Mouse (Mus musculus): ENCODE results near the gene Gm5624. TPM values are rescaled to one million over a fixed set of nuclear protein-coding genes. Genes with fewer than 3 reads are reported as not detected.
"Not testable (repeated sequence)": the region's sequence is repeated elsewhere in the genome, so short reads cannot be mapped to it uniquely, and the experiment has no call there.

The Gm5624 gene
- not detected for total RNA-seq (2021)
- long read RNA-seq, experiment 1: 0 reads
- long read RNA-seq, experiment 2: 0 reads

DNA sequence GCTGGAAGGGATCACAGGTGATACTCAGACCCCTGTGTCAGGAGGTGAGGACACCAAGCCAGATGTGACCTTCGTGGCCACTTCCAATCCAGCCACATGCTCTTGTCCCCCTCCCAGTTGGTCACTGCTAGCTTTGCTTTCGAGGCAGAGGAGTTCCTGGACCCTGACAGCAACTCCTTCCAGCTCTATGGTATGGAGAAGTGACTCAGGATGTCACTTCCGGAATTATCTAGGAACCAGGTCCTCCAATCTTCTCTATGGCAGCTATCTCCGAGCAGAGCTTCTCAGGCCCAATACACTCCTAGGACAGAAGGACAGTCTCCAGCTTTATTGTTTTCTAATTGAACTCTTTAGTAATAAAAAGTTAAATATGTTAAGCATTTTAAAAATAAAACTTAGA is at the start of gene Gm5624:
Gene Gm5624, minus strand, starts transcription at position 202 of the 400 bp plus-strand sequence.
- intact Hi-C loops (cut with DNase I); DNase-seq (ENCODE audit: low spot score in 2 of 2): not testable (repeated sequence)

DNA sequence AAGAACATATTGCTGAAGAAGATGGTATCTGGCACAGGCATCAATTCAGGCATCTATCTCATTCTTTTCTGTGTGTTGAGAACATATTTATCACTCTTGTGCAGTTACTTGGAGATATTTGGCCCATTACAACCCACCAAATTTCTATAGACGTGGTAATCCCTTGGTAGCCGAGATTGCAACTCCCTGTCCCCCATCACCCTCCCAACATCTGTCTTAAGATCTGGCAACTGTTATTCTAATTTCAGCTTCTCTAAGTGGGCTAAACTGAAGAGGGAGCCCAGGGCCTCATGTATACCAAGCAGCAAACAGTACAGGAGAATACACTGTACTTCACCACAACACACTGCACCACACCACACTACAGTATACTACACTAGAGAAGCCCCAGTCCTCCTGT is 36.0 kb downstream of the Gm5624 start:
- DNase-seq (ENCODE audit: low spot score in 2 of 2); intact Hi-C loops (cut with DNase I): not testable (repeated sequence)

DNA sequence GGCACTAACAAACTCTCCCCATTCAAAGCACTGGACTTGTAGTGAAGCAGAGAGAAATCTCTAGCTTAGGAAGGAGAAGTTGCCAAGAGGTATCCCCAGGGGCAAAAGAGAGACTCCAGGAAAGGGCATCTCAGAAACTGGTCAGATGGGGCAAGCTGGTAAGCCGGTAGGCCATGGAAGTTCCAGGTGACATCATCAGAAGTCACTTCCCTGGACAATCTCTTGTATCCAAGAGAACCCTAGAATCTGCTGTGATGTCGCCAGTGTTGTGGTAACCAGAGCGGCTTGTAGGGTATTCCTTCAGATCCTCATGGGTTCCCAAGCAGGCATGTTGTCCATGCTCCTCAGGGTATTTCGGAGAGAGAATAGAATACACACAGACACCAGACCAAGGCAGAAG is 44.9 kb downstream of the Gm5624 start, which contains the start of gene Gm8247:
Gene Gm8247, plus strand, starts transcription at position 301 of the 400 bp plus-strand sequence.
- intact Hi-C loops (cut with DNase I); DNase-seq (ENCODE audit: low spot score in 2 of 2): not testable (repeated sequence)

DNA sequence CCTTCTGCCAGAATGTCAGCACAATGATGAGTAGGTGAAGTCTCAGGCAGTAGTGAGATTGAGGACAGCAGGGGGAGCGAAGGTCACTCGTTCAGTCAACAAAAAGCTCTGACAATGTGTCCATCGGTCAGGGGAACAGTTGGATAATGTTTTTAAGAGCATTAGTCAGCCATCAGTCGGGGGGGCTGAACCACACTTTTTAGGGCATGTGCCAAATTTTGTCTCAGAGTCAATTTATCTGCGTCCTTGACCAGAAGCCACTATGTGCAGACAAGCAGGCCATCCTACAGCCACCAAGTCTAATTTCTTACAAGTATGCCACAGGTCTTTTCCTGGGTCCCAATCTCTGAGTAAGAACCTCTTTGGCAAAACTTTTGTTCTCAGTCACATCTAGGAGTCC is 79.8 kb downstream of the Gm5624 start:
- DNase-seq (ENCODE audit: low spot score in 2 of 2); intact Hi-C loops (cut with DNase I): not testable (repeated sequence)

DNA sequence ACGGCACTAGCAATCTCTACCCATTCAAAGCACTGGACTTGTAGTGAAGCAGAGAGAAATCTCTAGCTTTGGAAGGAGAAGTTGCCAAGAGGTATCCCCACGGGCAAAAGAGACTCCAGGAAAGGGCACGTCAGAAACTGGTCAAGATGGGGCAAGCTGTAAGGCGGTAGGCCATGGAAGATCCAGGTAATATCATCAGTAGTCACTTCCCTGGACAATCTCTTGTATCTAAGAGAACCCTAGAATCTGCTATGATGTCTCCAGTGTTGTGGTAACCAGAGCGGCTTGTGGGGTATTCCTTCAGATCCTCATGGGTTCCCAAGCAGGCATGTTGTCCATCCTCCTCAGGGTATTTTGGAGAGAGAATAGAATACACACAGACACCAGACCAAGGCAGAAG is 109.8 kb downstream of the Gm5624 start, which contains the start of gene Gm17093:
Gene Gm17093, plus strand, starts transcription at position 301 of the 400 bp plus-strand sequence.
- intact Hi-C loops (cut with DNase I); DNase-seq (ENCODE audit: low spot score in 2 of 2): not testable (repeated sequence)

Other genes starting within 250 kb of the Gm5624 start
- not detected for gene Gm3371, start 217.2 kb downstream of the Gm5624 start, total RNA-seq (2021)
- gene Gm8232, start 194.3 kb downstream of the Gm5624 start, total RNA-seq (2021): not detected
- not detected for gene BC061237, start 135.5 kb downstream of the Gm5624 start, total RNA-seq (2021)
- not detected for gene Gm17093, start 109.7 kb downstream of the Gm5624 start, total RNA-seq (2021)
- gene Gm8247, start 44.8 kb downstream of the Gm5624 start, total RNA-seq (2021): not detected
- gene Gm8257, start 78.5 kb upstream of the Gm5624 start, total RNA-seq (2021): not detected
- not detected for gene Gm8267, start 122.4 kb upstream of the Gm5624 start, total RNA-seq (2021)
- under 1 TPM; 0.63 to 0.77 TPM for gene Ptgdr, start 231.4 kb upstream of the Gm5624 start, total RNA-seq (2021)